Mouse (Mus musculus) kidney, postnatal 10 days (tissue): ENCODE measurements around the gene Slc5a10.
A peak's percentile ranks its signal among the peaks of the same experiment; 100 is the strongest.
"Not testable (repeated sequence)": the region's sequence is repeated elsewhere in the genome, so short reads cannot be mapped to it uniquely, and the experiment has no call there.

Experiments used
- DNase-seq: peaks from one replicate; pipeline ENCODE4 v3.0.0; 2021; ENCODE audit warnings: mixed read lengths

Slc5a10 gene

DNA sequence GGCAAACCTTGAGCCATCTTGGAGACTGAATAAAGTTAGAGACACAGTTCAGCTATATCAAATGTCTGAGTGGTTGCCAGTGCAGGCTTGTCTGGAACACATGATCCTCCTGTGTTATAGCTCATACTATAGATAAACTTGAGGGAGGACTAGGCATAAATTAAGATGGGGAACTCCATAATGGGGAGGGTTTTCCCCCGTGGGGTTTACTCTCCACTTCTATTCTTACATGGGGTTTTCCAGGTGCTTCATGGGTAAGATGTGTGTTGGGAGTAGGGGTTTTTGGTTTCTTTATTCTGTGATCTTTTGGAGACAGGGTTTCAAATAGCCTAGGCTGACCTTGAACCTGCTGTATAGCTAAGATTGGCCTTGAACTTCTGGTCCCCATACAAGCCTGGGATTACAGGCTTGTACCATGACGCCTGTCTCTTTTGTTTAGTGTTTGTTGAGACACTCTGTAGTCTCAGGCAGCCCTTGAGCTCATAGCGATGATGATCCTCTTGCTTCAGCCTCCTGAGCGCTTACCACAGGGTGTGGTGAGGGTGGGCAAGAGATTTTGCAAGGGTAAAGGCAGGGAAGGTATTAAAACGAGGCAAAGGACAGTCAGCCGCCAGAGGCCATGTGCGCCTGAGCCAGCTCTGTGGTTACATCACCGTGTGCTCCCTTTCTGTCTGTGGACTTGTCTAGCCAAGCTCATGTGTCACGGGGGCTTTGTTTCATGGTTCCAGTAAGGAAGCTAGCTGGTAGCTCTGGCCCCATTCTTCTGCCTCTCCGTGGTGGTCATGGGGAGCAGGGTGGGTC, 73.3 kb downstream of the Slc5a10 start:
- no peak for DNase-seq

DNA sequence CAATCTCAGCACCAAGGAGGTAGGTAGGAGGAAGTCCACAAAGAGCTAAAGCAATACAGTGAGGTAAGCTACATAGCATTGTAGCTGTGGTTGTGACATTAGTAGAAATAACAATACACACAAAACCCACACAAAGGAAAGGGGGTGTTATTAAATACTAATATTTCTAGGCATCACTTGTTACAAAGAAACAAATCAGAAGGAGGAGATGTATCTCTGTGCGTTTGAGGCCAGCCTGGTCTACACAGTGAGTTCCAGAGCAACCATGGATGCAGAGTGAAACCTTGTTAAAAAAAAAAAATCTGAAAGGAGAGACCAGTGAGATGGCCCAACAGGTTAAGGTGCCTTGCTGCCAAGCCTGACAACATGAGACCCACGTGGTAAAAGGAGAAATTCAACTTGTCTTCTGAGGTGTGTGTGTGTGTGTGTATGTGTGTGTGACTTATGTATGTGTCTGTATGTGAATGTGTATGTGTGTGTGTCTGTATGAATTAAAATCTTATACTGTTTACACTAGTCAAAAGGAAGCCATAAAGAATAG, 74.1 kb downstream of the Slc5a10 start:
- DNase-seq, result no peak

DNA sequence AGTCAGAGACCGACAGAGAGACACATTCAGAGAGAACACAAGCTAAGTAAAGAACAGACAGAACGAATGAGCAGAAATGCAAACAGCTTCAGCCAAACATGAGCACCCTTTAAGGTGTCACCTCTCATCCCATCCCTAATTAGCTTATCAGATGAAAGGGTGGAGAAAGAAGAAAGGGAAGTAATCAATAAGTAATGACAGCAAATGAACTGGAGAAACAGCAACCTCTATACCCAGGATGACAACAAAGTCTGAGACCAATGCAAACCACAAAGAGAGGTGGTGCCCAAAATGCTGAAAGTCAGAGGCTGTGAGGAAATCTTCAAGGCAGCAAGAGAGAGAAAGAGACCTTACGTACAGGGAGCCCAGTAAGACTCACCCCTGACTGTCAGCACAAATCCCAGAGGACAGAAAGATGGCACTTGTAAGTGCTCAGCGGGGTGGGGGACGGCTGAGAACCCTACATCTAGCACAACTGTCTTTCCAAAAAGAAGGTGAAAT, 75.2 kb downstream of the Slc5a10 start:
- DNase-seq, result no peak

DNA sequence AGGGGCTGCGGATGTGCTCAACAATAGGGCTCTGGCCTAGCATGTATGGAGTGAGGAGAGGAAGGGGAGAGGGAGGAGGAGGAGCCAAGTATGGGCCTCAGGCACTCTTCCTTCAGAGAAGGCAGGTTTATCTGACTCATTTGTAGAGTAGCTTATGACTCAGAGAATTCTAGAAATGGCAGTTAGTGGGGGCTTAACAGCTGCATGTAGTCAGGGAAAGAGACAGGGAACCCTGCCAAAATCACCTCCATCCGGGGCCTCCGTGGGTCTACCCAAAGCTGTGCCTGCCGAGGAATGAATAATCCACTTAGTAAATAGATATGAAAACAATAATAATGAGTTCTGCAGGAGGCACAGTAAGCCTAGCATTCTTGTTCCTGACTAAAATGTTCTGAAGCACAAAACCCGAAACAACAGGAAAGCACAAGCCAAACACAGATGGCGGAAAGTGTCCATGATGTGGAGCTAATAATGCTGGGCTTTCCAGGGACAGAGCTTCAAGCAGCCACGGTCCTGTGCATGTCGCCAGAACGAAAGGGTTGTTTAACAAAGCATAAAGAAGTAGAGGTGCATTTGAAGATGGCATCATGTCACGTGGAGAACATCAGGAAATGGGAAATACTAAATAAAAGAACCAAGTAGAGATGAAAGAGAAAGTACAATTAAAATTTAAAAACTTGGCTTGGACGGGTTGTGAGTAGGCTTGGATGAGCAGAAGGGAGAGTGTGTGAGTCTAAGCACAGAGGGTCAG, 75.9 kb downstream of the Slc5a10 start:
- no peak for DNase-seq

DNA sequence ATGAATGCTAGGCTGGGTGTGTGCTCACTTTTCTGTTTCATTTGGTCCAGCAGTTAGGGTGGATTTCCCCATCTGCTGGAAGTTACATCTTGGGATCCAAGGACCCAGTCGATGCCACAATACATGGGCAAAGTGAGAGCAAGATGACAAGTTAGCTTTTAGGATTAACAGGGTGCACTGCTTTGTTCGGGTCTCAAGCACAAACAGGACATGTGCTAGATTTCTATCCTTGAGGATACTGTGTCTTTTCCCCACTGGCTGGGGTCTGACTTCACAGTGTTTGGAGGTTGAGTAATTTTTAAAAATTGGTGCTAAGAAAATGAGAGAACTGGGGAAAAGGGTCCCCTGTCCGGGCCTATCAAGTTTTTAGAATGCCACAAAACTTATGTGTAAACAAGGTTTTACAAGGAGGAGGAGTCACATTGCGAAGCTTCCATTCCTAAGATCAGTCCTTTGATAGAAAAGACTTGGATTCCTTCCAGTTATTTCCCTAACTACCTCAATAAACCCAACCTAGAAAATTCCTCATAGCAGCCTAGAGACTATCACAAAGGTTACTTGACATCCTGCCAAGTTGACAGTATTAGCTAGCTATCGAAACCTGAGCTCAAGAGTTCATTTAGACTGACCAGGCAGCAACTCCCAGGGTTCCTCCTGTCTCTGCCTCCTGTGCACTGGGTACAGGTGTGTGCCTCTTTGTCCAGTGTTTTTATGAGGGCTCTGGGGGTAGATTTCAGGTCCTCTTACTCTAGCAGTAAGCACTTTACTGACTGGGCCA, 77.3 kb downstream of the Slc5a10 start:
- no peak for DNase-seq

DNA sequence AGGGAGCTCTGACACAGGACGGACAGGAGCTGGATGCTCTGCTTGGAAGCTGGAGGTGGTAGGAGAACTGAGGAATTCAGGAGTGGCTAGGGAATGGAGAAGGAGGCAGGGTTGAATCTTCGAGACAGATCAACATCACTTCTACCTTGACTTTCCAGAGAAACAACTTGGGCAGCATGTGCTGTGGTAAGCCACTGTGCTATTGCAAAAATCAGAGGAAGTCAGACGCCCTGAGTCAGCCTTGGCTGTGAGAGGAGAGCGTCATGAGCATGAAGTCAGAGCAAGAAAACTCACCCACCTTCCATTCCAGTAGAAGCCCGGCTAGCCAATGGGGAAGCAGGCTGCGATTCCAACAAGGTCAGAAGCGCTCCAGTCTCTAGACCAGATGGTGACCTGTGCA, 78.5 kb downstream of the Slc5a10 start:
- DNase-seq, result no peak

DNA sequence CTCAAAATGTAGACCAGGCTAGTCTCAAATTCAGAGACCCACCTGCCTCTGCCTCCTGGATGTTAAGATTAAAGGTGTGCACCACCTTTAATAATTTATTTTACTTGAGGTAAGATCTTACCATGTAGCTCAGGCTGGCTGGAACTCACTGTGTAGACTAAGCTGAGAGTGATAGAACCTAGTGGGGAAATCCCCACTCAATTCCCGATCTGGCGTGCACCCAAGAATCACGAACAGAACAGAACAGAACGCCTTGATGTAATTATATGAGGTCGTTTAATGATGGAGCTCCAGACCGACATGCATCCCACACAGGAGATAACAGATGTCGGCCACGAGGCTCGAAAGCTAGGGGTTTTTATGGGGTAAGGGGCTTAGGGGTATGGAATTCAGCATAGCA, 80.0 kb downstream of the Slc5a10 start:
- DNase-seq, result not testable (repeated sequence)

DNA sequence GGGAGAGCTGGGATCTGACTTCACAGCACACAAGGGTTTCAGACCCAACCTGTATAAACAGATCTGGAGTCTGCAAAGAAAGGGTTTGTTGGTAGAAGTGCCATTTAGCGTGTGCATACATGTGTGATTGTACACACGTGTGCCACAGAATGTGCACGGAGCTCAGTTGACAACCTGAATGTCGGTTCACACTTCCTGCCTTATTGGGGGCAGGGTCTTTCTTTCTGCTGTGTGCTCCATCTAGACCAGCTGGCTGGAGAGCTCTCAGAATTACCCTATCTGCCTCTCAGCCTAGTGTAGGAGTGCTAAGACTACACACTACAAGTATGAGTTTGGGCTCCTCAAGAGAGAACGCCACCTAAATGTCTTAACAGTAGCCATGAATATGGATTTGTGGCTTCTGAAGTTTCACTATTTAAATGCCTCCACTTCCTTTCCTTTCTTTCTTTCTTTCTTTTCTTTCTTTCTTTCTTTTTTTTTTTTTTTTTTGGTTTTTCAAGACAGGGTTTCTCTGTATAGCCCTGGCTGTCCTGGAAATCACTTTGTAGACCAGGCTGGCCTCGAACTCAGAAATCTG, 80.9 kb downstream of the Slc5a10 start:
- no peak for DNase-seq

DNA sequence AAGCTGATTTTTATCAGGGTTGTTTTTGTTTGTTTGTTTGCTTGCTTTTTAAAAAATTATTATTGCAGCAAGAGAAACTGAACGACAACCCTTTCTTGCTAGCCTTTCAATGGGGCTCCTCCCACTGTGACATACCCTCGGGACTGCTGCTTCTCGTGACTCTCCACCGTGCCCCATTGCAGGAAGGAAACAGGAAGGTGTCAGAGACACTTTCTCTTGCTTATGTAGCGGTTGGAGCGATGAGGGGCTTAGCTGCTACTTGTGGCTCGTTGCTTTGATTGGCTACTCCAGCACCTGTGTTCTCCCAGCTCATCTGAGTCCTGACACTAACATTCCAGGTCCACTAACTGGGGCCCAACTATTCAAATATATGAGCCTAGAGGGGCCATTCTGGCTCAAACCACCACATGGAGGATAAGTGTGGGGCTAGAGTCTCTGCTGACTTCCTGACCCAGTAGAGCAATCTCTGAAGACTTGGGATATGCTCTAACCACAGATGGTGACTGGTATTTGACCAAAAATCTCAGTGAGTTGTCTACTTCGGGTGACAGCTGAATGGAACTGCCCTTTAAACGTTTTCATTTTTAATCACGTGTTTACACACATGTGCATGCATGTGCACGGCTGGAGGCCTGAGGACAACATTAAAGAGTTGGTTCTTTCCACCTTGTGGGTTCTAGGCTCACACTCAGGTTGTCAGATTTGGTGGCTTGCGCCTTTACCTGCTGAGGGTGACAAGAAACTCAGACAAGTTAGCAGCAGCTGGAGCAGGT, 81.7 kb downstream of the Slc5a10 start:
- DNase-seq, result no peak

DNA sequence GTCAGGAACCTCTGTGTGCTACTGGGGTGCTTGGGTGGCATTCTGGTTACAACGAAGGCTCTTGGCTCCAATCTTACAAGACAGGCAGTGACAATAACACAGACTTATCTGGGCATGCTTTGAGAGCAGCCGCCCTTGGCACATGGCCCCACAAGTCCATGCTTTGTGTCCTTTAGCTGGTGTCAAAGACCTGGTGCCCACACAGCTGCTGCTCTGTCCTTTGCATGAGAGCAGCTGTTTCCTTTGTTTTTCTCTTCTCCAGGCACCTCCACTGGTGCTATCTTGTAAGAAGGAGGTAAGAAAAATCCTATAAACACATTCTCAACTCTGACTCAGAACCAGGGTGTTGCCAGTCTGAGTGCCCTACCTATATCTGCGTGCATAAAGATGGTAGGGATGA, 82.8 kb downstream of the Slc5a10 start:
- DNase-seq, result no peak

DNA sequence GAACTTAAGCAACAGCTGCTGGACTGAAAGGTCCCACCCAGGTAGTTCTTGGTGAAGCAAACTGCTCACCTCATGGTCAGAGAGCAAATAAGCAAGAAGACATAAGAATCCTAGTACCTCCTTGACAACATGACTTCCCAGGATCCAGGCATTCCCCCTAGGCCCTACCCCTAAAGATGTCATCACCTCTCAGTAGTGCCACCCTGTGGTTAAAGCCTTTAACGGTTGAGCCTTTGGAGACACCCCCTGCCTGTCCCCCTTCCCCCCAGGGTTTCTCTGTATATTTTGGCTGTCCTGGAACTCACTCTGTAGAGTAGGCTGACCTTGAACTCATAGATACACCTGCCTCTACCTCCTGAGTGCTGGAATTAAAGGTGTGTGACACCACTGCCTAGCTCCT, 83.2 kb downstream of the Slc5a10 start:
- no peak for DNase-seq

DNA sequence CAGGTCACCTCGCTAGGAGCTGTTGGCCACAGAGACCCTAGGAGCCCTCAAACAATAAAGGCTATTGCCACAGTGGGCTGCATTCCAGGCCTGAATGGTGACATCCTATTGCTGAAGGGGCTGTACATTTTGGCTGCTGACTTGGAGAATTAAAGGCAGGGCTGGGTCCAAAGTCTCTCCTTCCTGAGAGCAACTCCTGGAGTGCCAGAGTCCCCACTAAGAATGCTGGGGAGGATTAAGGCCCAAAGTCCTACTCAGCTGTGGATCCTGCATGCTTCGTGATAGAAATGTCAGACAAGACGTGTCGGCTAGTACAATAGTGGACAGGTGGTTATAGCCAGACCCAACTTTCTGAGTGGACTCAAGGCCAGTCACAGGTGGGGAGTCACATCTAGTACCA, 84.3 kb downstream of the Slc5a10 start:
- DNase-seq, result not testable (repeated sequence)

DNA sequence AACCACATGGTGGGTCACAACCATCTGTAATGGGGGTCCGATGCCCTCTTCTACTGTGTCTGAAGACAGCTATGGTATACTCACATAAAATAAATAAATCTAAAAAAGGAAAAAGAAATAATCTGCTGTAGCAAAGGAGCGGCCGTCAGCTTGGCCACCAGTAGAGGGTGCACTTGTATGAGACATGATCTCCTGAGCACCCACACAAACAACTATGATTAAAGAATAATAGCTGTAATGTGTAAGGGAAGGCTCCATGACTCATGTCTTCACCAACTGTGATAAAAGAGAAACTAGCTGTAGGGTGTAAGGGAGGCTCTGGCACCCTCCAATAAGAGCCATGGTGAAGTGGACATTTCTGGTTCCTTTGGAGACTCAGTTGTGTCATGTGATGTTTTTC, 91.0 kb downstream of the Slc5a10 start:
- peak; percentile 45 for DNase-seq

DNA sequence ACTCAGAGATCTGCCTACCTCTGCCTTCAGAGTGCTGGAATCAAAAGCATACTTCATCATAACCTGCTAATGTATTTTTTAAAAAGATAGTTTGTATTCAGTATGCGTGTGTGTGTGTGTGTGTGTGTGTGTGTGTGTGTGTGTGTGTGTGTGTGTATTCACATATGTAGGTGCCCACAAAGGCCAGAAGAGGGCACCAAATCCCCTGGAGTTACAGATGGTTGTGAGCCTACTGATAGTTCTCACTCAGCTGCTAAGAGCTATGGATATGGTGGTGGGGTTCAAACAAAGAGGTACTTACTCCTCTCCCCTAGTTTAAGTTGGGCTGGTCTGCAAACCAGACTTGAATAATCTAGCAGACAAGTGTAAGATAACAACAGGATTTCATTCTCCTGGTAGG, 94.1 kb downstream of the Slc5a10 start:
- no peak for DNase-seq

DNA sequence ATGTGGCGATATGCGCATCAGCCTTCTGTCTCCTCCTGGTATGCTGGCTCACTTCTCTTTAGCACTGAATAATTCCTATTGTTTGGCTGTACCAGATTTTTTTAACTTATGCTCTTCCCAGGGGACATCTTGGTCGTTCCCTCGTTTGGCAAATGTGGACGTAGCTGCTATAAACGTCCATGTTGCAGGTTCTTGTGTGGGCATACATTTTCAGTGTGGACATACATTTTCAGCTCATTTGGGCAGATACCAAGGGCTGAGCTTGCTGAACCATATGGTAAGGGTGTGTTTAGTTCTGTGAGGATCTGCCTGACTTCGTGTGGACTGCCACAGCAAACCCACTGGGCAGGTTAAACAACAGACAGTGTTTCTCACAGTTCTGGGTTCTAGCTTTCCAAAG, 95.5 kb downstream of the Slc5a10 start:
- DNase-seq, result no peak
